ENCODE assay signal across 20 mouse cellular contexts in the genomic region with DNA sequence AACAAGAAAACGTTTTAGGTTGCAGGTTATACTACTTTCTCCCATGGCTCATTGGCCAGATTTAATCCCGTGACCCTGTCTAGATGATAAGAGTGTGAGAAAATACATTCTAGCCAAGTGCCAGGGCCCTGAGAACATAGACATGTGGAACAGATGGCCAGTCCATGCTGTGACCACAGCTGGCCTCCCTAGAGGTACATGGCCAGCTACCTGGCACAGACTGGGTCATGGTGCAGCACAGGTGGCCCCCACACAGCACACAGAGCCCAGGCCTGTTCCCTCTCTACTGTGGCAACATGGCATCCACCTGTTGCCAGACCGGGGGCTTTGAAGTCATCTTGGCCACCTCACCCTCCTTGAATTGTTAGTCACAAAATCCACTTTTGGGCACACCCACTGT.
DNase-seq lines count a peak whose midpoint lies in the region; ATAC-seq lines count a peak whose summit lies in the region.
"Had no signal": no experiment of that assay in that cellular context is flagged by ENCODE, and none has a peak within 500 bp of the region (broad histone marks: within the 10 kb centered on the region; RNA-seq: fewer than 3 reads in every experiment).

No protein-coding gene starts in this region.

- no peaks in the 10 kb centered on the region for H3K9me3 ChIP-seq in hindbrain, embryonic 16.5 days (ENCODE audit: control insufficient read depth, low read length)
- no peaks in the 10 kb centered on the region for H3K9me3 ChIP-seq in hindbrain, embryonic 12.5 days (replicated peaks)
- H3K9me3 ChIP-seq: embryonic facial prominence, embryonic 15.5 days; heart, embryonic 15.5 days had no signal

- no peak overlapping the region for H3K4me2 ChIP-seq in hindbrain, embryonic 16.5 days (ENCODE audit: low read length)
- no peak overlapping the region for H3K4me2 ChIP-seq in hindbrain, embryonic 12.5 days (replicated peaks)
- H3K4me2 ChIP-seq: embryonic facial prominence, embryonic 15.5 days; heart, embryonic 11.5 days; heart, embryonic 15.5 days had no signal

- H3K9ac ChIP-seq in hindbrain, embryonic 16.5 days (ENCODE audit: low read depth, low read length): no peak overlapping the region
- no peak overlapping the region for H3K9ac ChIP-seq in hindbrain, embryonic 12.5 days
- H3K9ac ChIP-seq: embryonic facial prominence, embryonic 15.5 days; heart, embryonic 15.5 days had no signal

- H3K4me1 ChIP-seq in hindbrain, embryonic 16.5 days (ENCODE audit: control insufficient read depth, insufficient read depth, low read depth, low read length): peaks cover 4% of the 10 kb centered on the region; the same call in 1 of the 2 replicates
- H3K4me1 ChIP-seq in hindbrain, embryonic 12.5 days: peaks cover 7% of the 10 kb centered on the region
- H3K4me1 ChIP-seq: embryonic facial prominence, embryonic 15.5 days had no signal

- DNase-seq in cerebellum, adult 18-20 months: peak; percentile 65
- peak; percentile 83 for DNase-seq in cerebellum, adult 9-10 months
- DNase-seq in cerebellum, postnatal 25 days: peak; percentile 70 to 76
- no peak for DNase-seq in urinary bladder, postnatal 10 days (ENCODE audit: low spot score)
- no peak for DNase-seq in embryo, embryonic 10.5 days (ENCODE audit: low spot score)
- DNase-seq: adrenal gland, postnatal 14 days; embryo, embryonic 11 days; gastrocnemius, postnatal 14 days; heart, adult 2 months; kidney, adult 8-10 months had no signal

- H3K36me3 ChIP-seq in hindbrain, embryonic 16.5 days (ENCODE audit: control insufficient read depth, insufficient read depth, low read length): no peaks in the 10 kb centered on the region
- no peaks in the 10 kb centered on the region for H3K36me3 ChIP-seq in hindbrain, embryonic 12.5 days
- H3K36me3 ChIP-seq: embryonic facial prominence, embryonic 15.5 days; heart, embryonic 15.5 days had no signal

- WGBS in hindbrain, embryonic 16.5 days: 79% methylated on average over 3 of the region's 3 CpGs
- WGBS in hindbrain, embryonic 12.5 days: 85% methylated on average over 3 of the region's 3 CpGs

- 0 out of 2 replicates have a peak, but pooled peaks have one; percentile 53 for ATAC-seq in hindbrain, embryonic 16.5 days
- no peak for ATAC-seq in hindbrain, embryonic 12.5 days (ENCODE audit: low FRiP score)
- ATAC-seq: activated CD4-positive, CD25-positive, alpha-beta regulatory T cell, adult 4 months; forebrain, embryonic 16.5 days; intestine, embryonic 16.5 days; Patski had no signal

- H3K27ac ChIP-seq in hindbrain, embryonic 16.5 days (ENCODE audit: low read depth, low read length): no peak overlapping the region
- no peak overlapping the region for H3K27ac ChIP-seq in hindbrain, embryonic 12.5 days
- H3K27ac ChIP-seq: embryonic facial prominence, embryonic 15.5 days; heart, adult 2 months; heart, embryonic 15.5 days had no signal

- no peak overlapping the region for H3K4me3 ChIP-seq in hindbrain, embryonic 16.5 days (ENCODE audit: low read length)
- no peak overlapping the region for H3K4me3 ChIP-seq in hindbrain, embryonic 12.5 days
- H3K4me3 ChIP-seq: embryonic facial prominence, embryonic 15.5 days; erythroblast, embryonic 14.5 days; heart, adult 2 months; heart, embryonic 15.5 days had no signal

- H3K27me3 ChIP-seq in hindbrain, embryonic 16.5 days (replicated peaks; ENCODE audit: control insufficient read depth, insufficient read depth, low read length): no peaks in the 10 kb centered on the region
- H3K27me3 ChIP-seq in hindbrain, embryonic 12.5 days: no peaks in the 10 kb centered on the region
- H3K27me3 ChIP-seq: heart, embryonic 15.5 days had no signal

Comparison
In these comparisons a context has a peak if more than half of its experiments do, and no peak if none do; other contexts are left out.
1. DNase-seq: peak in cerebellum, adult 18-20 months (2 of 2), cerebellum, adult 9-10 months (single experiment) and cerebellum, postnatal 25 days (2 of 2); none in urinary bladder, postnatal 10 days (single experiment) and embryo, embryonic 10.5 days (single experiment).